Mouse (Mus musculus): ENCODE measurements around the gene Slc16a11. TPM values are rescaled to one million over a fixed set of nuclear protein-coding genes. Genes with fewer than 3 reads are reported as not detected.

The Slc16a11 gene
- polyA plus RNA-seq, 1 experiment, result 17.4 TPM

DNA sequence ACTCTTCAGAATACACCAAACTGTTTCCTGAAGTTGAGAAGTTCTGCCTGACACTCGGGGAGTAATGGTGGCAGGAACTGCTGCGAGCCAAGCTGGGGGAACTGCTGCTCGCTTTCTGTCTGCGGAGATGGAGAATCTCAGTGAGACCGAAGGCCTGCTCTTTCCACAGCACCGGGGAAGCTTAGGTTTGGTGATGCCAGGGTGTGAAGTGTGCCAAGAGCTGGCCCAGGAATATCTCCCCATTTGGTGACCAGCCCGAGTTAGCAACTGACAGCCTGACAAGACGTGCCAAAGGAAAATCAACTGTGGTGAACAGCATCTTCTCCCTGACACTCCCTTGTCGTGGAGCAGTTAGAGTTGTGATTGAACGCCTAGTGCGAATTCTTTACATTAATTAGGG is 34.2 kb upstream of the Slc16a11 start:
- Histone ChIP-seq H3K4me2 (ENCODE audit: low read depth) (no peak overlapping the region), H3ac (ENCODE audit: control insufficient read depth, insufficient read length) (no peak overlapping the region), H3K4me3 (no peak overlapping the region), H3K36me3 (ENCODE audit: control insufficient read depth, insufficient read depth) (no peaks in the 10 kb centered on the region), H3K27me3 (ENCODE audit: control insufficient read depth, insufficient read depth, insufficient read length) (no peaks in the 10 kb centered on the region), H3K79me2 (ENCODE audit: control insufficient read depth, insufficient read depth) (no peaks in the 10 kb centered on the region)
- TF ChIP-seq MYOD1 (IDR thresholded peaks at IDR 0.05; ENCODE audit: control insufficient read depth in 1 of 3, insufficient read length in 2 of 3, low read depth in 2 of 3) (no peak), TCF12 (IDR thresholded peaks at IDR 0.05; ENCODE audit: insufficient read depth, poor library complexity, severe bottlenecking) (no peak), CEBPB (IDR thresholded peaks at IDR 0.05; ENCODE audit: insufficient read depth, poor library complexity, severe bottlenecking) (no peak), MAX (IDR thresholded peaks at IDR 0.05; ENCODE audit: low read depth) (no peak), USF1 (IDR thresholded peaks at IDR 0.05; ENCODE audit: low read depth) (no peak), SRF (IDR thresholded peaks at IDR 0.05; ENCODE audit: control insufficient read depth, insufficient read length, low read depth) (no peak)

GRCm38 (mm10) chr11:70178756-70179155 is 33.8 kb upstream of the Slc16a11 start:
- H3K36me3 ChIP-seq (ENCODE audit: control insufficient read depth, insufficient read depth), result no peaks in the 10 kb centered on the region
- no peaks in the 10 kb centered on the region for H3K27me3 ChIP-seq (ENCODE audit: control insufficient read depth, insufficient read depth, insufficient read length)
- no peak overlapping the region for H3K4me3 ChIP-seq
- H3ac ChIP-seq (ENCODE audit: control insufficient read depth, insufficient read length), result no peak overlapping the region
- H3K4me2 ChIP-seq (ENCODE audit: low read depth), result no peak overlapping the region
- no peaks in the 10 kb centered on the region for H3K79me2 ChIP-seq (ENCODE audit: control insufficient read depth, insufficient read depth)
- TF ChIP-seq MYOG (IDR thresholded peaks at IDR 0.05; ENCODE audit: control insufficient read depth in 1 of 3, insufficient read depth in 1 of 3, insufficient read length in 2 of 3, low read depth in 2 of 3), result no peak

GRCm38 (mm10) chr11:70179401-70179800 is 33.2 kb upstream of the Slc16a11 start:
- H3K4me2 ChIP-seq (ENCODE audit: low read depth), result no peak overlapping the region
- H3K79me2 ChIP-seq (ENCODE audit: control insufficient read depth, insufficient read depth), result no peaks in the 10 kb centered on the region
- TF ChIP-seq USF1 (IDR thresholded peaks at IDR 0.05; ENCODE audit: low read depth) (no peak), CEBPB (IDR thresholded peaks at IDR 0.05; ENCODE audit: insufficient read depth, poor library complexity, severe bottlenecking) (no peak), REST (IDR thresholded peaks at IDR 0.05; ENCODE audit: insufficient read depth, insufficient read length) (no peak), TCF12 (IDR thresholded peaks at IDR 0.05; ENCODE audit: insufficient read depth, poor library complexity, severe bottlenecking) (no peak), POLR2AphosphoS2 (IDR thresholded peaks at IDR 0.05; ENCODE audit: insufficient read length, low read depth) (no peak), TCF3 (IDR thresholded peaks at IDR 0.05; ENCODE audit: insufficient read length, low read depth) (no peak), E2F4 (IDR thresholded peaks at IDR 0.05; ENCODE audit: insufficient read depth) (no peak), MAX (IDR thresholded peaks at IDR 0.05; ENCODE audit: low read depth) (no peak), POLR2A (IDR thresholded peaks at IDR 0.05; ENCODE audit: insufficient read length, low read depth) (no peak), SRF (IDR thresholded peaks at IDR 0.05; ENCODE audit: control insufficient read depth, insufficient read length, low read depth) (no peak), MYOD1 (IDR thresholded peaks at IDR 0.05; ENCODE audit: control insufficient read depth in 1 of 3, insufficient read length in 2 of 3, low read depth in 2 of 3) (no peak), MYOG (IDR thresholded peaks at IDR 0.05; ENCODE audit: control insufficient read depth in 1 of 3, insufficient read depth in 1 of 3, insufficient read length in 2 of 3, low read depth in 2 of 3) (no peak)

DNA sequence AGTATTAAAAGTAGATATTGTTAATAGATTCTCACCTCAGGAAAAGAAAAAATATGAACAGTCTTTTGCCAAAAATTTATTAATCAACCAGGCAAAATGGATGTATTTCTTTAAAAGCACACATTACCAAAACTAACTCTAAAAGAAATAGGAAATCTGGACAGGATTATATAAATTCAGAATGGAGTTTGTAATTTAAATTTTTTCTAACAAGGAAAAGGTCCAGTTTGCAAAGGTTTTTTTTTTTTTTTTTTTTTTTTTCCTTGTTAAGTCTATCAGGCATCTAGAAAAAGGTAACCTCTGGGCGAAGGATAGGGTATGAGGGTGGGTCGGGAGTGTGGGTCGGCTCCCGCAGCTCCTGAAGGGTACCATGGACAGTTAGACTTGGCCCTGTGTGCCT is 32.1 kb upstream of the Slc16a11 start:
- Histone ChIP-seq H3K27me3 (ENCODE audit: control insufficient read depth, insufficient read depth, insufficient read length) (no peaks in the 10 kb centered on the region), H3K4me3 (no peak overlapping the region), H3K79me2 (ENCODE audit: control insufficient read depth, insufficient read depth) (no peaks in the 10 kb centered on the region), H3K36me3 (ENCODE audit: control insufficient read depth, insufficient read depth) (no peaks in the 10 kb centered on the region), H3ac (ENCODE audit: control insufficient read depth, insufficient read length) (no peak overlapping the region), H3K4me2 (ENCODE audit: low read depth) (no peak overlapping the region)
- TF ChIP-seq MYOG (IDR thresholded peaks at IDR 0.05; ENCODE audit: control insufficient read depth in 1 of 3, insufficient read depth in 1 of 3, insufficient read length in 2 of 3, low read depth in 2 of 3) (no peak), E2F4 (IDR thresholded peaks at IDR 0.05; ENCODE audit: insufficient read depth) (no peak), MAX (IDR thresholded peaks at IDR 0.05; ENCODE audit: low read depth) (no peak), CEBPB (IDR thresholded peaks at IDR 0.05; ENCODE audit: insufficient read depth, poor library complexity, severe bottlenecking) (no peak), POLR2A (IDR thresholded peaks at IDR 0.05; ENCODE audit: insufficient read length, low read depth) (no peak), MYOD1 (IDR thresholded peaks at IDR 0.05; ENCODE audit: control insufficient read depth in 1 of 3, insufficient read length in 2 of 3, low read depth in 2 of 3) (no peak), POLR2AphosphoS2 (IDR thresholded peaks at IDR 0.05; ENCODE audit: insufficient read length, low read depth) (no peak), REST (IDR thresholded peaks at IDR 0.05; ENCODE audit: insufficient read depth, insufficient read length) (no peak), TCF3 (IDR thresholded peaks at IDR 0.05; ENCODE audit: insufficient read length, low read depth) (no peak)

More at GRCm38 (mm10) chr11:70179401-70179800, 33.2 kb upstream of the Slc16a11 start:
- no peaks in the 10 kb centered on the region for H3K36me3 ChIP-seq (ENCODE audit: control insufficient read depth, insufficient read depth)
- H3K27me3 ChIP-seq (ENCODE audit: control insufficient read depth, insufficient read depth, insufficient read length), result no peaks in the 10 kb centered on the region
- no peak overlapping the region for H3K4me3 ChIP-seq
- no peak overlapping the region for H3ac ChIP-seq (ENCODE audit: control insufficient read depth, insufficient read length)

DNA sequence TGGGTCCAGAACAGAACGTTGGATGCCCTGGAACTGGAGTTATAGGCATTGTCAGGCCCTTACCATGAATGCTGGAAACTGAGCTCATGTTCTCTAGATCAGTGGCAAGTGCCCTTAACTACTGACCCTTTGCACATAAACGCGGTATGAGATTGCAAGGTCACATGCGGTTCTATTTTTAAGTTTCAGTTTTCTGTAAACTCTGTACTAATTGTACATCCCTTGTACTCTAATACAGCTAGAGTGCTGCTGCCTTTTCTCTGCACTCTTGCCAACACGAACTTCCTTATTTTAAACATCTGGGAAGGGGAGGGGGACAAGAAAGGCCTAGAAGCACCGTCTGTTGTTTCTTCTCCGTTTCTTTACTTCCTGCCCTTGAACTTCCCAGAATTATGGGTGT is 27.4 kb upstream of the Slc16a11 start:
- Histone ChIP-seq H3K27me3 (ENCODE audit: control insufficient read depth, insufficient read depth, insufficient read length) (no peaks in the 10 kb centered on the region), H3K36me3 (ENCODE audit: control insufficient read depth, insufficient read depth) (no peaks in the 10 kb centered on the region), H3K4me3 (no peak overlapping the region), H3K4me2 (ENCODE audit: low read depth) (no peak overlapping the region), H3ac (ENCODE audit: control insufficient read depth, insufficient read length) (no peak overlapping the region), H3K79me2 (ENCODE audit: control insufficient read depth, insufficient read depth) (no peaks in the 10 kb centered on the region)
- TF ChIP-seq SRF (IDR thresholded peaks at IDR 0.05; ENCODE audit: control insufficient read depth, insufficient read length, low read depth) (no peak), CEBPB (IDR thresholded peaks at IDR 0.05; ENCODE audit: insufficient read depth, poor library complexity, severe bottlenecking) (no peak), MYOG (IDR thresholded peaks at IDR 0.05; ENCODE audit: control insufficient read depth in 1 of 3, insufficient read depth in 1 of 3, insufficient read length in 2 of 3, low read depth in 2 of 3) (no peak), REST (IDR thresholded peaks at IDR 0.05; ENCODE audit: insufficient read depth, insufficient read length) (no peak), MAX (IDR thresholded peaks at IDR 0.05; ENCODE audit: low read depth) (no peak), USF1 (IDR thresholded peaks at IDR 0.05; ENCODE audit: low read depth) (no peak), POLR2A (IDR thresholded peaks at IDR 0.05; ENCODE audit: insufficient read length, low read depth) (no peak), POLR2AphosphoS2 (IDR thresholded peaks at IDR 0.05; ENCODE audit: insufficient read length, low read depth) (no peak), E2F4 (IDR thresholded peaks at IDR 0.05; ENCODE audit: insufficient read depth) (no peak), MYOD1 (IDR thresholded peaks at IDR 0.05; ENCODE audit: control insufficient read depth in 1 of 3, insufficient read length in 2 of 3, low read depth in 2 of 3) (no peak)
